Mouse (Mus musculus): ENCODE results near the gene Cnot4.

Gene Cnot4

DNA sequence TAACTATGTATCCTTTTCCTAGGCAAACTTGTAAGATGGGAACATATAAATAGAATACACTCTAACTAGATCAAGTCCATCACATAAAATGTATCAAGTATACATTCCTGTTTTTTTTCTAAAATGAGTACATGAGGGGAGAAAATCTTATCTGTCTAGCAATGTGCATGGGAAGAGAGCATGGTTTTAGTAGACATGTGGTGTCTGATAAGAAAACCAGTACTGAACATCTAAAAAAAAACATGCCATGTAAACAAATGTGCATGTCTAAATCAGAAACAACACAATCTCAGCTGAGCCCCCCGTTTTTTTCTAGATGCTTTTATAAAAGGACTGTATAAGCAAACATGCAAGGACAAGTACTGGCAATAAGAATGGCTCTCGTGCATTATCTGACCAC, 100.8 kb downstream of the Cnot4 start:
- DNase-seq = no peak

DNA sequence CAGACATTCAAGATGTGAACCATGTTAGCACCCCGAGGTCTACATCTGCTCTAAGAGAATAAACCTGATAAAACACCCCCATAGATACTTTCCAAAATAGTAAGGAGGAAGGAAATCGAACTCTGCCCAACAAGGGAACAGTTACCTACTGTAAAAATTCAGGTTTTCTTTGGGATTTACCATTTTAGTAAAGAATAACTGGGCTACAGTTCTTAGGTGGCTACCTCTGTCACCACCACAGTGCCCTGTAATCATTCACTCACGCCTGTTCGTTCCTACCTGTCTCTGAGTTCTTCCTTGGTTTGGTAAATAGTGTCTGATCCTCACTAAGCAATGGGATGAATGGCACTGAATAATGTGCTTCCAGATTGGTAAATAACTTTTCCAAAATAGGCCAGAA, 102.7 kb downstream of the Cnot4 start:
- no peak for DNase-seq

DNA sequence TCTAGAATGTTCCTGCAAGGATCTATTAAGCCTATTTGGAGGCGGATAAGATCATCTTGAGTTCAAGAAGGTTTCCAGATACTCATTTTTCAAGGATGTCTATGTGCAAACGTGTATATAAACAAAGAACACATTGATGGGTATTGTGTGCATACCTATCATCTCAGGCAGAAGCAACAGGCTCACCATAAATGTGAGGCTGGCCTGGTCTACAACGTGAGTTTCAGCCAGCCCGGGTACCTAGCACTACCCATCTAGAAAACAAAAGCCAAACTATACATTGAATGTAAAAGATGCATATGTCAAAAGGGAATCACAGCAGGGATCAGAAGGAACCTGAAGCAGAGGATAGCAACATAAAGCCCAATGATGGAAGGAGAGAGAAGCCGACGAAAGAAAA, 103.3 kb downstream of the Cnot4 start:
- DNase-seq = no peak

DNA sequence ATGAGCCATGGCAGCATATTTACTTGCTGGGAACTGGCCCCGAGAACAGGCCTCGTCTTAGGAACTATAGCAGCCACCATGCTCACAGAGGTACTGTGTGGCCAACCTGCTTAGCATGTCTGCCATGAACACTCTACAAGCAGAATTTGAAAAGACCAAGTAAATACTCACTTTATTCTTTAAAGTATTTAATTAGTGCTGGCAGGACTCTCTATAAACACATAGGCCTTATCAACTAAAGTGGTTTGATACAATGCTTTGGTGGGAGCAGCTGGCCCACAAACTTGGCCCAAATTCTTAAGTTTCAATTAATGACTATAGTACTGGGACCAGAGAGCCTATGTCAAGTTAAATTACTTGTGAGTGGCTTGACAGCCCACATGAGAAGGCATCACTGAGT, 105.5 kb downstream of the Cnot4 start:
- DNase-seq = no peak

DNA sequence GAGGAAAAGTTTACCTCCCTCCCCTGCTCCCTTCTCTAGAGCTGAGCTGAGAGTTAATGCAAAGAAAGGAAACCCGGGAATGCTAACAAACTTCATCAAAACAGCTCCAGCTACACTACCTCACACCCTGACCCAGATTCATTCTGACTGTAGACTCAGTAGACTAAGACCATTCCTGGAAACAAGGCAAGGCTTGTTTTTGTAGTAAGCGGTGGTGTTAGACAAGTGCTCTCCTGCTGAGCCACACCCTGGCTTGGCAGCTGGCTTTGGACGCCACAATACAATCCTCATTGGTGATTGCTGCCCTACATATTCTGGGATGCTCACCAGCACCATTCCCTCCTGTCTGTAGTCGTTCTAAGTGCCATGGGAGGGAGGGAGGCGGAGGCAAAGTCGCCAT, 106.3 kb downstream of the Cnot4 start:
- DNase-seq = no peak

DNA sequence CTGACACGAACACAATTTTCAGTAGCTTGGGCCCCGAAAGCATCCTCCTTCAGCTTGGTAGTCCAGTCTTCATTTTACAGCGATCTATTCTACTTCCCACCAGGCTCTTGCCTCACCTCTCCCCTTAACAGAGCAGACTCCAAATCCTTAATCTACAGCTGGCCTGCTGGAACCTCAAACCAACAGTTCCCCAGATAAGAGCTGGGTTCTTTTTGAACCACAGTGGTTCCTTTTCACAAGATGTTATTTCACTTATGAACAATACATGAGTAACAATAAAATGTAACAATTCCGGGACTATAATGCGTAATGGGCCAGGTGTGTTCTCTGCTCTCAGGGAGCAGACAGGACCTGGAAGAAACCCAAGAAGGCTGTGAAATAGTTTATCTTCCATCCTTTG, 116.9 kb downstream of the Cnot4 start:
- no peak for DNase-seq

DNA sequence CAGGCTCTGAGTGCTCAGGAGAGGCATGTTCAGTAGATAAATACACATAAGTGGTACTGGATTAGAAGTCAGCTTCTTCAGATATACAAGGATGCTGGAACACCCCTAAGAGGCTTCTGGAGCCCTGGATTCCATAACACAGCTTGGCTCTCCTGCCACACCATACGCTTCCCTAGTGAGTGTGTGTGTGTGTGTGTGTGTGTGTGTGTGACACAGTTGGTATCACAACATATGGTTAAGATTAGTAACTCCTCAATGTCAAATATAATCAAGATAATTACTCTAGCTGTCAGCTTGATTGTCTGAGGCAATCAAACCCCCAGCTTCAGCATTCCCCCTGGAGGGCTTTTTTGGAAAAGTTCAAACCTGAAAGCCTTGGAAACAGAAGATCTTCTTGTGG, 121.6 kb downstream of the Cnot4 start:
- DNase-seq = no peak

DNA sequence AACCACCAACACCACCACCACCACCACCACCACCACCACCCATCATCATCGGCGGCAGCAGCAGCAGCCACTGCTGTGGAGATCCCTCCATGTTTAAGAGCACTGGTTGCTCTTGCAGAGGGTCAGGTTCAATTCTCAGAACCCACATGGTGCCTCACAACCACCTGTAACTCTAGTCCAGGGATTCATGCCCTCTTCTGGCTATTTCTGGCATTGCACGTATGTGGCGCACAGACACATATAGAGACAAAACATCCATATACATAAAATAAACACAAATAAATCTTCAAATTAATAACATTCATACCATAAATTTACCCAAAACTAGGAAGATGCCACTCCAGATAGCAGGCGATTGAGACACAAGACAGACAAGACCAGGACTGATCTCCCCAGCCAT, 122.8 kb downstream of the Cnot4 start:
- DNase-seq = no peak

DNA sequence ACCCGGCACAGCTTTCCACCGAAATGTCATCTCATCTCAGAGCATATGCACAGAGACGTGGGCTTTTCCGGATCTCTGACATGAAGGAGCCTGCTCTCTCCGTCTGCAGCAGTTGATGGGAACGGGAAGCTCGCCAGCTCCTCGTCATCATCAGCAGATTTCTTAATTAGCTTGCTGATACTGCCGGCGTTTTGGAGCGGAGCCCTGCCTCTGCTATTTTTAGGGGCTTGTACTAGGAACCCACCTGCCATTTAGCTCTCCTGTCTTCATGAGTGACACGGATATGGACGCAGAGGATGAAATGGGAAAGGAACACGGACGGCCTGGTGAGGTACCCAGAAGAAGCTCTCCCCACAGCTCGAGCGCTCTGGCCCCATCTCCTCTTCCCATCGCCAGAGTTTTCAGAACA, 131.3 kb downstream of the Cnot4 start:
- peak; percentile 74 for DNase-seq

DNA sequence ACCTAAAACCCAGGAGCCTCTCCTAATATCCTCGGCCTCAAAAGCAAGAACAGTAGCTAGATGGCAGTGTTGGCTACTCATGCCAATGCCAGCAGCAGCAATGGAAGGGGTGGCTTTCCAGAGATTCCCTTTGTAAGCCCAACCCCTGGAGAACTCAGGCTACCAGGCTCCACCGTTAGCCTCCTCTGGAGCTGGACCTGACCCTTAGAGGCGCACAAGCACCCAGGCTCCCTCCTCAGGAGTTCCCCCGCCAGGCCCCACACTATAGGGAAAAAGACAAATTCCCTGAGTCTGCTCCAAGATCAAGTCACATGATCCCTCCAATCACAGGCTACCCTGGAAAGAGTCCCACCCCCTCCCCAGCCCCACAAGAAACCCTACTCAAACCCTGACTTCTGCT, 134.4 kb downstream of the Cnot4 start:
- DNase-seq = peak; percentile 37

DNA sequence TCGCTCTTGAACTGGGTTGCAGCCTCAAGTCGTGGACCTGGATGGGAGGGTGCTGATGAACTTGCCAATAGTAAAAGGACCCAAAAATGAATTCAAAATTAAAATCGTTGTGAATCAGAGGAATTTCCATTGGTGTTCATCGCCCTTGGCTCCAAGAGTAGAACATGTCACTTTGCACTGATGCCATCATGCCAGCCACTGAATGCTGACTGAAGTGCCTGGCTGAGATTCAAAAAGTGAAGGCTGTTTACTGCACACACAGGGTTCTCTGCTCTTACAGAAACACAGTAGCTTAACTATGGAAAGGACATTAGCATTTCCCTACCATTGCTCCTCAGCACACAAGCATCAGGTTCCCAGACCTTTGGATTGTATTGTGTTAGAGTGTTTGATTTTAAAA, 137.0 kb downstream of the Cnot4 start:
- DNase-seq = no peak

DNA sequence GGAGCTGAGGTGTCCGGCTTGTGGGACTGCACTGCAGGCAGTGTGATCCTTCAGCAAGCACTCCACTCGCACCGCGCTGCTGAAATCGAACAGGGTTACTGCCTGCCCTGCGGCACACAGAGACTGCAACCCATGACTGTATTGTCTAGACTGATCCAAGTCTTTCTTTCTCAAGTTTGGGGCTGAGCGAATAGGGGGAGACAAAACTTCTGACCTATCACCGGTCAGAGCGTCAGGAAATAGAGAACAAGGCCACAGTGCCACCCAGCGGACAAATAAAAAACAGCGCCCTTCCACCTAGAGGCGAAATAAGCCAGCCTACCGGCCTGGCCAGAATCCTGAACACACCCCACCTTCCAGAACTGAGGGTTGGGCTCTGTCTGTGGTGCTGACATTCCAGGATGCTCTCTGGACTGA, 138.3 kb downstream of the Cnot4 start:
- DNase-seq = peak; percentile 88

DNA sequence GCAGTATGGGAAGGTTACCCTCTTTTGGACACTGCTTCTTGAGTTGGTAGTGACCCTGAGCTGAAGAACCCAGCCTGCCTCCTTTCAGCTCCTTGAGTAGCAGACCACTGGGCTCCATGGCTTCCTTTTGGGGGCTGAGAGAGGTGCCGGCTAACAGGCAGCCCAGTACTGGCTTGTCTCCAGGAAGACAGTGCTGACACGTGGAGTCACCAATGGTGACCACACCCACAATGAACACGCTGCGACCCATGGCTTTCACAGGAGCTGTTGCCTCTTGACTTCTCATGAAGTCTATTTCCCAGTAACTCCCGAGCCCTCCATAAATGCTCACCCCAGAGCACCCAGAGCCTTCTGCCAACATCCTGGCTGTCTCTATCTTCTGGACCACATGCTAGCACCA, 138.8 kb downstream of the Cnot4 start:
- DNase-seq = no peak

DNA sequence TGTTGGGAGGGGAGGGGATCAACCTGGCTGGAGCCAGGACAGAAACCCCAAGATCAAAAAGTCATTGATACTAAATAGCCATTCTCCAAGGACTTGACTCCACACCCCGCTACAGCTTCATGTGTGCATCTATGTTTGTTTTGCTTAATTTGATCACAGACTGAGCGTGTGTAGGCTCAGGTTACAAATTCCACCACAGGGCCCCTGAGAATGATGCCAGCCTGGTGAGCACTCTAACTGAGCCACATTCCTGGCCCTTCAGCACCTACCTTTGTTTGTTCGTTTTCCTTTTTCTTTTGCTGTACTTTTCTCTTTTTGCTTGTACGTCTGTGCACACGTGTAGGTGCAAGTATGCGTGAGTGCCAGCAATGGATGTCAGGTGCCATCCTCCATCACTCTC, 144.3 kb downstream of the Cnot4 start:
- no peak for DNase-seq

DNA sequence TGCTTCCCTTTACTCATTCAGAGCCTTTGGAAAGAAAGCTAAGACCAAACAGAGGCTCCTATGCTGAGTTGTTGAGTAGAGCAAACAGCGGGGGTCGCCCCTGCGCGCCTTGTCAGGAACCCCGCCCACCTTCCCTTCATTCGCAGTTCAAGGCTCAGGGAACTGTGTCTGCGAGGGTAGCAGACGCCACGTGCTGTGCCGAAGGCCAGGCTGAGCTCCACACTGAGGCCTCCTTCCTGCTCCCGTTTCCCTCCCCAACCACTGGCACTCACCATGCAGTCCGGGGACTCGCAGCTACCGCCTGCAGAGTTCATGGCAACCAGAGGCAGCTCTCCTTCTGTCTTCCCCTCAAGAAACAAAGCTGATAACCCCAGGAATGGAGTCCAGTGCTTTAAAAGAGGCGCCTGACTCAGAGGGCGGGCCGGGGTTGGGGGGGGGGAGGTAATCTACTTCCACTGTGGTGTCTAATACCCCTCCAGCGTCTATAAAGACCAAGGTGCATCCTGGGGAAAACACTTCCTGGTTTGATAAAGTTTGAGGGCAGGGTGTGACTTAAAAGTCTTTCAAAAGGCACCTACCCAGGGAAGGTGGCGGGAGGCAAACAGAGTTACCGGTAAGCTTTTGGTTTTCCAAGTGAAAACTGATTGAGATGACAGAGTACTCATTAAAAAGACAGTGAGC, 145.3 kb downstream of the Cnot4 start, which contains the start of gene Slc23a4:
TSS of gene Slc23a4 (minus strand) at position 324 of the 681 bp plus-strand sequence.
- DNase-seq = no peak

DNA sequence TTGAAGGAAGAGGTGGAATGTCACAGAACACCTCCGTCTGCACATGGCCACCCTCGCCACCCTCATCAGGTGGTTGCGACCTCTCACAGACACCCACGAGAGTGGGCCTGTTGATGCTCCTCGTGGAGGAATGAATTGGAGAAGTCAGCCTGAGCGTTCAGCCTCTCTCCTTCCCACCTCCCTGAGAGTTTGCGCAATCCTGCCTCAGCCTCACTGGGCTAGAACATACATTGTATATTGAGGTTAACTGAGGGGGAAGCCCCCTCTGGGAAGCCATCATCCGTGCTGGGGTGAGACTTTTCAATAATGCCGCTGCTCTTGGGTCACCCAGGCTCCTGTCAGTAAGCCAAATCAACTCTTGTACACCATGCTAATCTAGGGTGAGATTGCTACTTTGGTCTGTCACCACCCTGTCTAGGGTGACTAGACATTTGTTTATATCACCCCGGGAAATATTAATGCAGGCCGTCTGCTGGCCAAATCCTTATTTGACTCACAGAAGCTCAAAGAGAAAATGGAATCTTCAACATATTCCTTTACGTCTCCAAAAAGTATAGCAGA, 146.4 kb downstream of the Cnot4 start:
- no peak for DNase-seq

DNA sequence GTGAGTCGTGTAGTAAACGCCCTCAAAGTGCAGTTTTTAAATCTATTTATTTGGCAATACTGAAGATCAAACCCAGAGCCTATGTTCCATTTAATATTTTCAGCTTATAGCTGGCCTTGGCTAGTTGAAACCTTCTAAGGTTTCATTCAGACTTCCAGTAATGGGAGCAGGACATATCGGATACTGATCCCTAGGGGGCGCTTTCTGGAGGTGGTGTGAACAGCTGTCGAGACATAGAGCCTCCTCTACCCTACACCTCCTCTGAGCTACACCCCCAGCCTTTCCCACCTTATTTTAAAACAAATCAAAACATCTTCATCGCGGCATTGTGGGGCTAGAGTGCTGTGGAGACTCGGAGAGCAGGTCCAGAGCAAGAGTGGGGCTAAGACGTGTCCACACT, 152.9 kb downstream of the Cnot4 start:
- no peak for DNase-seq

DNA sequence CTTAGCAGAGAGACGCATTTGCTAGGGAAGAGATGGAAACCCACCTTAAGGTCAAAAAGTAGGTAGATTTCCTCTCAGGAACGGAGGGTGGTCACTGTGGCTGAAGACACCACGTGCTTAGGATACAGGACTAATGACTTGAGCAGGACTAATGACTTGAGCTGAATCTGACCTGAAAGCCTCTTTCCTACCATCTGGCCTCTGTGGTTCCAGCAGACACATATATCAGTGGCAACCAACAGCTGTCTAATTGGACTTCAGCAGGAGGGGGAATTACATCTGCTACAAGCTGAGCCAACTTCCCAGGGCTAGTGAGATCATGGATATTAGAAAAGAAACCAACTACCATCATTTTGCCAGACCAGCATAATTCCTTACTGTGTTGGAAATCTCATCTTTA, 154.2 kb downstream of the Cnot4 start:
- no peak for DNase-seq

All from right cerebral cortex, postnatal 14 days (tissue).